Mouse (Mus musculus) hindbrain, embryonic 16.5 days (tissue): ENCODE data around the gene Marco. TPM values are rescaled to one million over a fixed set of nuclear protein-coding genes. Genes with fewer than 3 reads are reported as not detected.
A peak's percentile ranks its signal among the peaks of the same experiment; 100 is the strongest.

ENCODE experiments used
- ATAC-seq: fragments of 200-750 bp; cut with Nextera tagmentation; 2 replicates; pipeline ENCODE4 v1.8.0; 2017; ENCODE audit warnings: moderate TSS enrichment, moderate library complexity
- H3K27ac ChIP-seq: fragments of 300-500 bp; sonication (generic); 2 replicates; pipeline ENCODE4 v1.5.1; 2014; ENCODE audit warnings: low read depth, mild to moderate bottlenecking, control low read depth, low read length, moderate library complexity
- H3K27me3 ChIP-seq: fragments of 300-500 bp; sonication (generic); replicated peaks from 2 replicates; pipeline ENCODE4 v1.6.1; 2014; ENCODE audit warnings: low read length; ENCODE audit not compliant: control insufficient read depth, insufficient read depth
- H3K36me3 ChIP-seq: fragments of 300-500 bp; sonication (generic); 2 replicates; pipeline ENCODE4 v1.6.1; 2014; ENCODE audit warnings: mild to moderate bottlenecking, low read length, moderate library complexity, mixed read lengths; ENCODE audit not compliant: control insufficient read depth, insufficient read depth
- H3K4me1 ChIP-seq: fragments of 300-500 bp; sonication (generic); 2 replicates; pipeline ENCODE4 v1.6.1; 2014; ENCODE audit warnings: low read depth, low read length; ENCODE audit not compliant: control insufficient read depth, insufficient read depth
- H3K4me2 ChIP-seq: fragments of 300-500 bp; sonication (generic); 2 replicates; pipeline ENCODE4 v1.6.1; 2014; ENCODE audit warnings: mild to moderate bottlenecking, low read length, control low read depth, moderate library complexity
- H3K4me3 ChIP-seq: fragments of 300-500 bp; sonication (generic); 2 replicates; pipeline ENCODE4 v1.5.1; 2014; ENCODE audit warnings: mild to moderate bottlenecking, low read length, control low read depth, moderate library complexity
- H3K9ac ChIP-seq: fragments of 300-500 bp; sonication (generic); 2 replicates; pipeline ENCODE4 v1.6.1; 2014; ENCODE audit warnings: low read depth, mild to moderate bottlenecking, control low read depth, low read length, moderate library complexity
- H3K9me3 ChIP-seq: fragments of 300-500 bp; sonication (generic); 2 replicates; pipeline ENCODE4 v1.6.1; 2014; ENCODE audit warnings: mild to moderate bottlenecking, low read length, moderate library complexity; ENCODE audit not compliant: control insufficient read depth
- WGBS: fragments of 180-500 bp; shearing (Covaris S2); extraction: QIAGEN DNeasy Blood & Tissue Kit; methylation state at CpG from one replicate; pipeline ENCODE4 v1.1.7; 2014; 5-methylcytosine and 5-hydroxymethylcytosine counted together
- polyA plus RNA-seq: library from polyadenylated mRNA; unstranded; fragments of >200 nt; fragmentation: Nextera tagmentation; extraction: Ambion mirVana; gene quantifications from 2 replicates; pipeline ENCODE4 v1.2.1, GENCODE M21; 2015

The Marco gene
- polyA plus RNA-seq, 1 experiment from 2014 or later = 0.10 TPM

- no peak overlapping the region for H3K27ac ChIP-seq
- ATAC-seq = peak; percentile 71
- H3K36me3 ChIP-seq = no peaks in the 10 kb centered on the region
- no peaks in the 10 kb centered on the region for H3K9me3 ChIP-seq
- H3K4me2 ChIP-seq = no peak overlapping the region
- no peaks in the 10 kb centered on the region for H3K4me1 ChIP-seq
- WGBS = 17% methylated on average over 4 of the region's 5 CpGs
- no peaks in the 10 kb centered on the region for H3K27me3 ChIP-seq
- H3K9ac ChIP-seq = no peak overlapping the region
- no peak overlapping the region for H3K4me3 ChIP-seq
Measured at GRCm38 (mm10) chr1:120458524-120458923, 46.3 kb downstream of the Marco start.

DNA sequence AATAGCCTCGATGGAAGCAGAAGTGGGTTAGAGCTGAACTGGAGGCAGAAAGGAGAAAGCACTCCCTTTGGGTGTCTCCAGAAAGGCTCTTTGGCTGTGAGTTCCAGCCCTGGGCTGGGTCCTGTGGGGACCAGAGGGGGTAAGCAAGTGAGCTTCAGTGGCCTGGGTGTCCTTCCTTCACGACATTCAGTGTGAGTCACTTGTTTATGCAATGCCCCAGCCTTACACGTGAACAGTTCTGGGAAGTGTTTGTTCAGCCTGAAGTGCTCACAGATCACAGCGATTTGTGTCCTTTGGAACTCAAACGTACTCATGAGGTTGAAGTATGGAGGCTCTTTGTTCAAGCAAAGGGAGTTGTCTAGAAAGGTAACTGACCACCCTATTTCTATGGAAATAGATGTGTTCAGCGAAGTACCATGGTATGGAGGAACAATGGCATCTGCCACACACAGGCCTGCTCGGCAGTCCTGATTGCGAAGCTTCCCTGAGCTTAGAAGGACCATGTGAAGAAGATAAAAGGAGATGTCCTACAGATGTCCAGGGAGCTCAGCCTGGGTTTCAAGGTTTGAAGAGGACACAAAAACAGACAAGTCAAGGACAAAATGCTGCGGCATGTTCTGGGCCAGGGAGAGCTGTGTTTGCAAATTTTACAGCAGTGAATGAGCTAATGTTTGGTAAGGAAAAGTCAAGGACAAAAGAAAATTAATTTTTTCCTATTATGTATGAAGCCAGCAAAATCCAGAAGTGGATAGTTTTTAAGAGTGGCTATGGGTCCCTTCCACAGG is 53.1 kb downstream of the Marco start:
- WGBS = 84% methylated on average over 9 of the region's 9 CpGs
- no peaks in the 10 kb centered on the region for H3K9me3 ChIP-seq
- H3K27me3 ChIP-seq = no peaks in the 10 kb centered on the region
- H3K9ac ChIP-seq = no peak overlapping the region
- no peak for ATAC-seq
- H3K36me3 ChIP-seq = no peaks in the 10 kb centered on the region
- no peaks in the 10 kb centered on the region for H3K4me1 ChIP-seq
- no peak overlapping the region for H3K4me2 ChIP-seq
- no peak overlapping the region for H3K4me3 ChIP-seq
- no peak overlapping the region for H3K27ac ChIP-seq

GRCm38 (mm10) chr1:120449662-120450061 is 55.2 kb downstream of the Marco start:
- no peaks in the 10 kb centered on the region for H3K27me3 ChIP-seq
- 66% methylated on average over 2 of the region's 2 CpGs for WGBS
- no peak overlapping the region for H3K9ac ChIP-seq
- no peak overlapping the region for H3K27ac ChIP-seq
- no peak for ATAC-seq
- H3K9me3 ChIP-seq = no peaks in the 10 kb centered on the region
- H3K4me3 ChIP-seq = no peak overlapping the region
- no peaks in the 10 kb centered on the region for H3K4me1 ChIP-seq
- no peaks in the 10 kb centered on the region for H3K36me3 ChIP-seq
- H3K4me2 ChIP-seq = no peak overlapping the region

DNA sequence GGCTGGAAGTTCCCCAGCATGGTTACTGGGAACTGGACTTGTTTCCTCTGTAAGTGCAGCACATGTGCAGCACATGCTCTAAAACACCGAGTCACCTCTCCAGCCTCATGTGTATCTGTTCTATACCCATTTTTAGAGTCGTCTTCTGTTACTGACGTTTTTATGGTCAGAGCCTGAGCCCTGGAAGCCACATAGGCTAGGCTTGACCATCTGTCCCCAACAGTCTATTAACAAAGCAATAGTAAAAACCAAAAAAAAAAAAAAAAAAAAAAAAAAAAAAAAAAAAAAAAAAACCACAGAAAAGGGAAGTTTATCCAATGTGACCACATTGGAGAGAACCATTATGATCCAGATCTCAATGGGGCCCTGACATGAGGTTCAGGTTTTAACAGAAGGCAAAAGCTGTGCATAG is 61.6 kb downstream of the Marco start:
- H3K9ac ChIP-seq = no peak overlapping the region
- WGBS = 77% methylated on average over 3 of the region's 3 CpGs
- H3K36me3 ChIP-seq = no peaks in the 10 kb centered on the region
- ATAC-seq = no peak
- H3K4me2 ChIP-seq = no peak overlapping the region
- H3K9me3 ChIP-seq = no peaks in the 10 kb centered on the region
- H3K27me3 ChIP-seq = no peaks in the 10 kb centered on the region
- H3K4me3 ChIP-seq = no peak overlapping the region
- no peak overlapping the region for H3K27ac ChIP-seq
- no peaks in the 10 kb centered on the region for H3K4me1 ChIP-seq

DNA sequence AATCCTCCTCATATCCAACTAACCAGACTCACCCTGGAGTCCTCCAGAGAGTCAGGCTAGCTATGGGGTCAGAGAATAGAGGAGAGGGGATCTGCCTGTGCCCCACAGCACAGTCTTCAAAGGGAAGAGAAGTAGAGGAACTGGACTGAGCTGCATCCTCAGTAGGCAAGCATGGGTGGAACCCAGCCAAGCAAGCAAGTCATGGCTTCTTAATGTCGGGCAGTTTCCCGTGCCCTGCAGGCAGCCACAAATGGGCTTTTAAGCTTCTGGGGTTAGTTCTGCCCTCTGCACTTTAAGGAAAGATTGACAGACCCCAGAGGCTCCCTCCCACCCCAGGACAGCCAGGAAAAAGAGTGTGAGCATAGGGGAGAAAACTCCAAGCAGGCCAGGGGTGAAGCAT is 63.2 kb downstream of the Marco start:
- Histone ChIP-seq H3K4me2 (no peak overlapping the region), H3K27ac (no peak overlapping the region), H3K4me1 (no peaks in the 10 kb centered on the region), H3K36me3 (no peaks in the 10 kb centered on the region), H3K4me3 (no peak overlapping the region), H3K27me3 (no peaks in the 10 kb centered on the region), H3K9ac (no peak overlapping the region), H3K9me3 (no peaks in the 10 kb centered on the region)
- ATAC-seq = no peak
- WGBS = 25% methylated on average over 2 of the region's 2 CpGs

DNA sequence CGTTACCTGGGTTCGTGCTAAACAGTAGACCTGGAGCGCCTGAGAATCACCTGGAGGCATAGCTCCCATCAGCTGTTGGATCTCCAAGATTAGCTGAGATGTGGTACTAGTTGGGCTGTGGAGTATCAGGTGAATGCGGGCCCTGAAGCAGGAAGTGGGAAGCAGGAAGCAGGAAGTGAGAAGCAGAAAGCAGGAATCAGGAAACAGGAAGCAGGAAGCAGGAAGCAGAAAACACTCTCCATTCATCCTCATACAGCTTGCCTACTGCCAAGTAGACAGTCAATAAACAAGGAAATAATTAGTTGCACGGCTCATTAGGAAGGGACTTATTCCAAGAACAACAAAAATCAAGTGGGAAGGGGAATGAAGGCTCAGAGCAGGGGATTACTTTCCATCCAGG is 69.2 kb downstream of the Marco start:
- Histone ChIP-seq H3K4me3 (no peak overlapping the region), H3K9ac (no peak overlapping the region), H3K4me2 (no peak overlapping the region), H3K4me1 (no peaks in the 10 kb centered on the region), H3K36me3 (no peaks in the 10 kb centered on the region), H3K27me3 (no peaks in the 10 kb centered on the region), H3K9me3 (no peaks in the 10 kb centered on the region), H3K27ac (no peak overlapping the region)
- no peak for ATAC-seq
- WGBS = 88% methylated on average over 5 of the region's 5 CpGs

GRCm38 (mm10) chr1:120430171-120430570 is 74.7 kb downstream of the Marco start:
- no peak for ATAC-seq
- Histone ChIP-seq H3K4me2 (no peak overlapping the region), H3K4me3 (no peak overlapping the region), H3K9ac (no peak overlapping the region), H3K36me3 (no peaks in the 10 kb centered on the region), H3K27me3 (no peaks in the 10 kb centered on the region), H3K4me1 (no peaks in the 10 kb centered on the region), H3K9me3 (no peaks in the 10 kb centered on the region), H3K27ac (no peak overlapping the region)
- 90% methylated on average over 5 of the region's 5 CpGs for WGBS

- no peaks in the 10 kb centered on the region for H3K9me3 ChIP-seq
- no peak overlapping the region for H3K4me2 ChIP-seq
- H3K9ac ChIP-seq = no peak overlapping the region
- WGBS = 85% methylated on average over 8 of the region's 8 CpGs
- no peaks in the 10 kb centered on the region for H3K27me3 ChIP-seq
- no peak overlapping the region for H3K4me3 ChIP-seq
- no peaks in the 10 kb centered on the region for H3K36me3 ChIP-seq
- no peak for ATAC-seq
- H3K27ac ChIP-seq = no peak overlapping the region
- H3K4me1 ChIP-seq = no peaks in the 10 kb centered on the region
Measured at GRCm38 (mm10) chr1:120425587-120425986, 79.2 kb downstream of the Marco start.
